Mouse (Mus musculus) cerebellum, adult 18-20 months (tissue): ENCODE measurements at regions not wholly inside any gene's neighbourhood (a gene's known extent, or its start where the extent isn't known, plus 50 kb on each side); places are given as distances from the start of the nearest gene placed in this dataset.
"Not testable (repeated sequence)": the region's sequence is repeated elsewhere in the genome, so short reads cannot be mapped to it uniquely, and the experiment has no call there.

ENCODE experiments used
- DNase-seq, 2 experiments: peaks; one replicate each; pipeline ENCODE4 v3.0.0; 2021

DNA sequence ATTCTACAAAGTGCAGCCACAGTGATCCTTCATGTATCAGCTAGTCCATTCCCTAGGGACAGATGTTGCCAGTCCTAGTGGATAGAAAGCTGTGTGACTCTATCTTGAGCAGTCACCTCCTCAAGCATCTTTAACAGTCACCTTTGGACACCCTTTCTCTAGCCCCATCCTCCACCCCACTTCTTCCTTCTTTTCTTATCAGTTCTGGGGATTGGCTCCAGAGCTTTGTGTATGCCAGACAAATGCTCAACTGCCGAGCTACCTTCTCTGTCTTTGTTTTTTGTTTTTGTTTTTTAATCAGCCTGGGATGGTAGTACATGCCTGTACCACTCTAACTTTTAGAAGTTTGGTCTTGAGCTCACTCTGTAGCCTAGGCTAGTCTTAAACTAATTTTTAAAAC lies 96.7 kb downstream of the Cd24a start:
- DNase-seq: no peak

DNA sequence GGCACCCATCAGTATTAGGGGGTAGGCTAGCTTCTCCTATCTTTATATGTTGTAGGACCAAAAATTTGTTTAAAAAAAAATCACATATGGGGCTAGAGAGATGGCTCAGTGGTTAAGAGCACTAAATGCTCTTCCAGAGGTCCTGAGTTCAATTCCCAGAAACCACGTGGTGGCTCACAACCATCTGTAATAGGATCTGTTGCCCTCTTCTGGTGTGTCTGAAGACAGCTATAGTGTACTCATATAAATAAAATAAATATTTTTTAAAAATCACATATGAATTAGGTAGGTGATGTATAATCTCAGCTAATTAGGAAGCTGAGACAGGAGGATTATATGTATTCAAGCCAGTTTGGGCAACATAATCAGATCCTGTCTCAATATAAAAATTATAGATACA lies 97.4 kb downstream of the Cd24a start:
- DNase-seq: not testable (repeated sequence)

DNA sequence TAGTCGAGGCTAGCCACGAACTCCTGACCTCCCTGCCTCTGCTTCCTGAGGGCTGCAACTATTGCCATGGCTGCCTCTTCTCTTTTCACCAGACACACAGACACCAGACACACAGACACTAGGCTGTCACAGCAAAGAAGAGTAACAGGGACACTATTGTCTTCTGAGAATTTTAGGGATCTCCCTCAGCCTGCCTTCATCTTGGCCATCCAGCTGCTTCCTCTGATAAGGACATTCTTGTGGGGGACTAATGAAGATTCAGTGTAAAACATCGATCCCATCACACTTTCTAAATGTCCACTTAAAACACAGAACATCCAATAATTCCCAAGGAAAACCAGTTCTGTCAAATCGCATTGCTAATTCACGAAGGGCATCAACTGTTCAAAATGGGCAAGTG lies 98.2 kb downstream of the Cd24a start:
- DNase-seq: no peak

DNA sequence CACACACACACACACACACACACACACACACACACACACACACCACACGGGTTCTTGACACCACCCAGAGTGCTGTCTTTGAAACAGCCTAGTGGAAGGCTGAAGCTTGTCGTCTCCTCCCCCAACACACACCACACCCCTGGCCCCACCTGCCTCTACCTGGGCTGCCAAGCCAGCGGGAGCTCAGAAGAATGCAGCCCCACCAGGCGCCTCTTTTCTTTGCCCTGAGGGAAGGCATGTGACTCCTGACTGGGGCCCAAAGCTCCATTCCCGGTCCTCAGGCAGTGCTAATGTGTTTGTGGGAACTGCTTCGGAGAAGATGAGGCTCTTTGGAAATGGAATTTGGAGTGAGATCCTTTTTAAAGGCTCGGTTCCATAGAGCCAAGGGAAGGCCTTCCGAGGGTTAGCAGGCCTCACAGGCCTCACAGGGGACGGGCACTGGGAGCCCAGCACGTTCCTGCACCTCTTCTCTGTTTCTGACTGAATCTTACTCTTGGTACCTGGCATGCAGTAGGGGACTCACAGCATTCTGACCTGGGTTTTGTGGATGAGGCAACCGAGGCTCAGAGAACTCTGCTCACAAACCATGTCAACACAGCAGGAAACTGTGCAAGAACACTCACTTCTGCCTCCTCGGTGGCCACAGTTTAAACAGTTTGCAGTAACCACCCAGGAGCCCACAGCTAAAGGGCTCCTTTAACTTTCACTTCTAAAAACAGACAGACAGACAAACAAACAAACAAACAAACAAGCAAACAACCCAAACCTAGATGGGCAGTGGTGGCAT lies 106.4 kb downstream of the Cd24a start:
- no peak for DNase-seq

DNA sequence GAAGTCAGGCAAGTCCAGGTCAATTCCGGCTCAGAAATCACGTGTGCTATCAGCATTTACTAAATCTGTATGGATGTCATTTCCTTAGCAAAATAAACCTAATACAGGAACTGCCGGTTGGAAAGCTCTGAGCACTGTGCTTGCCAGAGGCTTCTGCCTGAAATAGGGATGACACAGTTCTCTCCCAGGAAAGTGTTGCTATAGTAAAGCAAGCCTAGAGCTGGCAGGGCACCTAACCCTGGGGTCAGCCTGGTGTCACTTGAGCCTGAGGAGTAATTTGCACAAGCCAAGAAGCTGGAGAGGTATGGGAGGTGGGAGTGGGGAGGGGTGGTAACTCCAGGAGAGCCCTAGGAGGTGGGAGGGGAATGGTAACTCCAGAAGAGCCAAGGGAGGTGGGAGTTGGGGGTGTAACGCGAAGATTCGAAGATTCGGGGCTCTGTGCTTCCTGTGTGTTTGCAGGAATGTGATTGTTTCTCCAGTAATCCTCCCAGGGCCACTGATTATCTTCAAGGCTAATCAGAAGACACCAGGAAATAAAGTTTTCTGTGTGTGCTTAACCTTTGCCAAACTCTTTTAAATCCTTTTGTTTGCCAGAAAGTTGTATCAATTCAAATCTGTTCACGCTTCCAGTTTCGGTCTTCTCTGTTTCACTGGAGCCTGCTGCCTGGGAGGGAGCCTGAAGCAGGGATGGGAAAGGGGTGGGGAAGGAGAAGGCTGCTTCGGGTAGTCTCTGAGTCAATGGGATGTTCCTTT lies 111.3 kb downstream of the Cd24a start:
- no peak for DNase-seq

DNA sequence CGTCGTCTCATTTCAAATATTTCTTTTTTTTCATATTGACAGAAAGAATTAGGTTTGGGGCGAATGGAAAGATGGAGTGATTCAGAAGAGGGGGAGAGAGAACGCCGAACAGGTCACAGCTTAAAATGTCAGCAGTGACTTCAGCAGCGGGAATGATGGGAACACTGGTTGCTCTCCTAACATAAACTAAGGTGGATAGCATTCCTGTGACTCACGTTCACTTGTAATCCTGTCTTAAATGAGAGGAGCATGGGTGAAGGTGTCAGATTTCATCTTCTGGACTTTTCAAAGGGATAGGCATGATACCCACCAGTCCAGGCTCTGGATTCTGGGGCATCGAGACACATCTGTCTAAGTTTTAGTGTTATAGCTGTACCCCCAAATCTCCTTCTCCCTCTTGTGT lies 111.8 kb downstream of the Cd24a start:
- DNase-seq: no peak

DNA sequence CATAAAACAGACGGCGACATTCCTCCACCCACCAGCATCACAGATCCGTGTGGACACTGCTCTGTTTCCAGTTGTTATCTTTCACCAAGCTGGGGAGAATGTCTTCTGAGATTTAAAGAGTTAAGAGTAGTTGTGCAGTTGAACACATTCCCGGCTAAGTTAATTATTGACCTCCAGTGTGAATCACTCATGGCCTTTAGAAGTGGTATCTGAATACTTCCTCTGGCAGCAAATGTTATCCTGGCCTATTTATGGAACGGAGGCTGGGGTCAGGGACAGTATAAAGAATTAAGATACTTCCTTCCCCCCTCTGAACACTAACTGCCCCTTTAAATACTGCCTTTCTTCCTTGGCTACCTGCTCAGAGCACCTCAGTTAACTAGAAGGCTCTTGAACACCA lies 115.9 kb downstream of the Cd24a start:
- DNase-seq: no peak

GRCm38 (mm10) chr10:43694508-43694907 lies 116.4 kb downstream of the Cd24a start:
- no peak for DNase-seq

DNA sequence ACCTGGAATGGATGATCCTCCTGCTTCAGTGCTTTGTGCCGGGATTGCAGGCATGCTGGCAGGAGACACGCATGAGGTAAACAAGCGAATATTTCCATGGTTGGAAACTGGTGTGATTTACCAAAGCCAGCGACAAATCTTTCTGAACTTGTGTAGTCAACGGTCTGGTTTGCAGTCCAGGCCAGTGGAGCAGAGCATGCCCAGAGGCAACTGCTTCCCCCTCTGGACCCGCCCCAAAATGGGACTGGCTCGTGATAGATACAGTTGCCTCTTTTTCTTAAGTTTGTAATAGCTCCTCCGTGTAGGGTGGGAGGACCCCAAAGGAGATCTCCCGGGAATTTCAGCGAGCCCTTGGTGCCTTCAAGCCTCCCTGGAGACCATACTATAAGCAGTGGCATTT lies 117.4 kb downstream of the Cd24a start:
- DNase-seq: no peak

GRCm38 (mm10) chr10:43697917-43698316 lies 119.8 kb downstream of the Cd24a start:
- DNase-seq: no peak

DNA sequence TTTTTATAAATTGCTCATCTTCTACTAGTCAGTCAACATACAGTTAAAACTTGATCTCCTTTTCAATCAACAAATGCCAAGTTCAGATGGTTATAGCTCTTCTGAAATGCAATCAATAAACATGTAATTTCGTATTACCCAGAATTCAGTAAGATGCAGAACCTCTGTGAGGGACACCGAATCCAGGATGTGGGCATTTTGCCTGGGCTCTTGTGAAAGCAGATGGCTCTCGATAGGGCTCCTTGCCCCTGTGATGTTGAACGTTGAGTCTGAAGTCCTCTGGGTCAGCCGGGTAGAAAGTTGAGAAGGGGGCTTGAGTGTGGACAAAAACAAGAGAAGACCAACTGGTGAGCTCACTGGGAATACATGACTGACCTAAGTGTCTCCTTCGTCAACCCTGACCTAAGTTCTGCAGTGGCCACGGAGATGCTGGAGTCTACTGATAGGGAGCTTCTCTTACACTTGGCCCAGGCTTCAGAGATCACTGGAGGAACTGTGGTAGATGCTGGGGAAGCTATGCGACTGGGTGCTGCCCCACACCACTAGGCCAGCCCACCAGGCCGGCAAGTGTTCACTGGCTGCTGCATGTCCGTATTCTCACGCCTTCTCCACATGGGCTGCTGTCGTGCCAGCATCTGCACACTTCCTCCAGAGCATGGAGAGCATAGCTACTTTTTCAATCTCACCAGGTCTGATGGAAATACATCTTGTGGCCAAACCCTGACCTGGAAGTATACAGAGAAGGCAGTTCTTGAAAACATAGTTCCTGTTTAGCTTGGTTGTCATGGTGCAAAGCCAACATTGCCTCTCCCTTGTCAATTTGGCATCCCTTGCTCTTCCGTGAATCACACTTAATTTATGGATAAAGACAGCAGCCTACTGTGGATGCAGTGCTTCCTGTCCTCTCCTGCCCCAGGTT lies 122.5 kb downstream of the Cd24a start:
- DNase-seq: no peak

GRCm38 (mm10) chr10:43702895-43703294 lies 124.8 kb downstream of the Cd24a start:
- no peak for DNase-seq

DNA sequence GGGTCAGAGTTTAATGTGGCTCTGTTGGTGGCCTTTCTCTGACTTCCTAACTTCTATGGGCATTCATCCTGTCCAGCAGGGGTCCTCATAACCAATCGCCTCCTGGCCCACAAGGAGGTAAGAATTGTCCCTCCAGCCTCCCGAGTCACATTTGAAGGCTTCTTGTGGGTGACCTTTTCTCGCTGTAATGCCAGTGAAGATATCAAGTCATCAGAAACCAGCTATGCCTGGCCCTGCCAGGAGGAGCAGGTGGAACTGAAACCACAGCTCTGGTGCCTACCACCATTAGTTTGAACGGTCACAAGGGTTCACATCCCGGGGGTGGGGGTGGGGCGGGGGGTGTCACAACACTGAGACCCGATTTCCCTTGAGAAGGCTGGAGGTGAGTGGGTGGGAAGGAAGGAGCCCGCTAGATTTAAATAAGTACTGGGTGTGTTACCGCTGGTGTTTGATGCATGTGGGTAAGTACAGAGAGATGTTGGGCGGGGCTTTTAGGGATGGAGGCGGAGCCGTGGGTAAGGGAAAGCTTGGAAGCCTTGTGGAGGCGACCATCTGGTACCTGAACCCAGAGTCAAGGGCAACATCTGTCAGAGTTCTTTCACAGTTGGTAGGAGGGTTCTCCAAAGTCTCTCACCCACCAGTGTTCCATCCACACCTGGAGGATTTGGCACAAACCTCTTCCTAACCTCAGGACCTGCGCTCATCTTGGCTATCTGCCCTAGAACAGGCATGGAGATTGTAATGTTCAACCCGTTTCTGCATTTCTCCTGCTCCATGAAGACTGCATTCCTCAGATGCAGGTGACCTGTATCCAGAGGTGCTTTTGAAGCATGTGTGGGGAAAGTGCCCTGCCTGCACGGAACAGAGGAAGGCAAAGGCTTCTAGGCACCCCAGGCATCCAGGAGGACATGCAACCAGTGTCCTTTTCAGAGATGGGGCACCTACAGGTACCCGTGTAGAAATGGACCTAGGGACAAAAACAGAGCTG lies 128.2 kb downstream of the Cd24a start:
- no peak for DNase-seq

DNA sequence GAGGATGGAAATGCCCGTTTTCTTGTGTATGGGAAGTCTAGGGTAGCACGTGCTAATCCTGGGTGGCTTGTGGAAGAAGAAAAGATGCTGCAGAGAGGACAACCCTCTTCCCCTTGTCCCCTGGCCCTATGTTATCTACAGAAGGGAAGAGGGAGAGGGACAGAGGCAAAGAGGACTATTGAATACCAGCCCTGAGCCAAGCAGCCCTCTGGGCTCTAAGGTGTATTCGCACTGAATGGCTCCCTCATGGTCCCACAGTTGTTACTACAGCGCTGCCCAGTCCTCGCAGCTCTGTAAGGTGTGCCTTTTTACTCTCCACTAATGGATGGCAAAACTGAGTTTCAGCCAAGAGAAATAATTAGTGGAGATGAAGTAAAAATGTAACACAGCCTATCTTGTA lies 128.9 kb downstream of the Cd24a start:
- DNase-seq: no peak

- DNase-seq: no peak
Observed at GRCm38 (mm10) chr10:43707821-43708373, 129.8 kb downstream of the Cd24a start.

DNA sequence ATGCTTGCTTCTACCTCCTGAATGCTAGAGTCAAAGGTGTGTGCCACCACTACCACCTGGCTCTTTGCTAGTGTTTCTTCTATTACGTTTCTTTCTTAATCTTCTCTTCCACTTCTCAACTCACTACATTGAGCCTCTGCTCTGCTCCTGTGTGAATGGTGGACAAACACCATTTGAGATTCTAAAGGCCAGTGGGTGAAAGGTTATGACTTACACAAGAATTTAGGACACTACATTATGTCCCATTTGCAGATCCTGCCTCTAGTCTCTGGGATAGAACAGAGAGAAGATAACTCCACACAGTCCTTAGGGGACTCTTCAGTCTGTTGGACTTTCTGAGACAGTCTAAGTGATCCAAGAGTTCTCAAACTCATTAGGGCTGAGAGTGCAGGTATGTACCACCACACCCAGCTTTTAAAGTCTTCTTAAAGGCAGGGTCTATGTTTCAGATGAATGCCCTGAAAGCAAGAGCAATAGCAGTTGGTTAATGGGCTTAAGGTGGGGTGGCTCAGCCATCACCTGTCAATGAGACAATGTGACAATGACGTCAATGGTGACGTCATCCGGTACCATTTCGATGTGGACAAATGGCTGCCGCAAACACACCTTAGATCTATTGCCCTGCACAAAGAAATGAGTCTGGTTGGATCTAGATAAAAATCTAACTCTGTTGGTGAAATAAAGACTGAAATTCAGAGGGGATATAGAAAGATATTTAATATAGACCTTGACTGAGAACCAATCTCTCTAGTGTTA lies 131.4 kb downstream of the Cd24a start:
- DNase-seq: no peak

GRCm38 (mm10) chr10:43710186-43710885 lies 132.3 kb downstream of the Cd24a start:
- no peak for DNase-seq

- DNase-seq: no peak
Observed at GRCm38 (mm10) chr10:43710886-43711256, 132.8 kb downstream of the Cd24a start.

- DNase-seq: no peak
Observed at GRCm38 (mm10) chr10:43712657-43713056, 134.6 kb downstream of the Cd24a start.

DNA sequence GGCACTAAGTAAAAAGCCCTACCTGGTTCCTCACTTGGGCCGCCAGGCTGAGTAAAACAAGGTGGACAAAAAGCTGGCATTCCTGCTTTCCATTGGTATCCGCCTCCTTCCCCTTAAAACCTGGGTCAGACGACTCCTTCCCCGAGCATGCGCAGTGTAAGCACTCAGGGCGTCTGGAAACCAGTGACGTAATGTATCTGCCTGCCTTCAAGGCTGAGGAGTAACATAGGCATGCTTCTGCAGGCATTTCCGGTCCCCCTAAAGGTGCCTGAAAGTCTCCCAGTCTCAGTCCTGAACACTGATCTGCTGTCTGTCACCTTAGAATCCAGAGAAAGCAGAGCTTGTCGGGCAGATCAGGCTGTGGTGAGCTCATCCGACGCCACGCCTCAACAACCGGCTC lies 140.7 kb downstream of the Cd24a start:
- DNase-seq: no peak
